Mouse (Mus musculus) embryonic facial prominence, embryonic 11.5 days (tissue): Measurements from ENCODE around the gene Sptlc2. TPM values are rescaled to one million over a fixed set of nuclear protein-coding genes. Genes with fewer than 3 reads are reported as not detected.

ENCODE experiments used
- ATAC-seq: fragments of 200-750 bp; cut with Nextera tagmentation; replicated peaks from 2 replicates; pipeline ENCODE4 v1.8.0; 2017; ENCODE audit warnings: low read depth; ENCODE audit not compliant: insufficient number of reproducible peaks, low FRiP score, low TSS enrichment
- DNase-seq: peaks from one replicate; pipeline ENCODE4 v3.0.0-alpha.2; 2015; ENCODE audit warnings: low spot score
- H3K27ac ChIP-seq: fragments of 300-500 bp; sonication (generic); replicated peaks from 2 replicates; pipeline ENCODE4 v1.5.1; 2014; ENCODE audit warnings: mild to moderate bottlenecking, low read depth, low read length, control low read depth
- H3K27me3 ChIP-seq: fragments of 300-500 bp; sonication (generic); 2 replicates; pipeline ENCODE4 v1.6.1; 2014; ENCODE audit warnings: mild to moderate bottlenecking, low read length, moderate library complexity, mixed read lengths; ENCODE audit not compliant: control insufficient read depth, insufficient read depth
- H3K36me3 ChIP-seq: fragments of 300-500 bp; sonication (generic); replicated peaks from 2 replicates; pipeline ENCODE4 v1.6.1; 2014; ENCODE audit warnings: low read depth, mild to moderate bottlenecking, low read length, moderate library complexity, mixed read lengths; ENCODE audit not compliant: control insufficient read depth, insufficient read depth
- H3K4me1 ChIP-seq: fragments of 300-500 bp; sonication (generic); 2 replicates; pipeline ENCODE4 v1.6.1; 2014; ENCODE audit warnings: low read length, mixed read lengths; ENCODE audit not compliant: control insufficient read depth, insufficient read depth
- H3K4me2 ChIP-seq: fragments of 300-500 bp; sonication (generic); 2 replicates; pipeline ENCODE4 v1.6.1; 2014; ENCODE audit warnings: low read depth, mild to moderate bottlenecking, control low read depth, low read length, moderate library complexity
- H3K4me3 ChIP-seq: fragments of 300-500 bp; sonication (generic); 2 replicates; pipeline ENCODE4 v1.5.1; 2014; ENCODE audit warnings: low read depth, low read length, control low read depth
- H3K9ac ChIP-seq: fragments of 300-500 bp; sonication (generic); replicated peaks from 2 replicates; pipeline ENCODE4 v1.6.1; 2014; ENCODE audit warnings: mild to moderate bottlenecking, control low read depth, low read length
- H3K9me3 ChIP-seq: fragments of 300-500 bp; sonication (generic); replicated peaks from 2 replicates; pipeline ENCODE4 v1.6.1; 2016; ENCODE audit warnings: mild to moderate bottlenecking, low read length, inconsistent platforms, mixed read lengths; ENCODE audit not compliant: control insufficient read depth
- WGBS: fragments of 180-500 bp; shearing (Covaris S2); extraction: QIAGEN DNeasy Blood & Tissue Kit; methylation state at CpG from one replicate; pipeline ENCODE4 v1.1.7; 2014; 5-methylcytosine and 5-hydroxymethylcytosine counted together
- polyA plus RNA-seq: library from polyadenylated mRNA; unstranded; fragments of >200 nt; fragmentation: Nextera tagmentation; extraction: Ambion mirVana; gene quantifications from 2 replicates; pipeline ENCODE4 v1.2.1, GENCODE M21; 2014

Sptlc2 gene
- polyA plus RNA-seq, 1 experiment from 2014 or later, result 65.0 TPM

GRCm38 (mm10) chr12:87405721-87406120, 17.6 kb upstream of the Sptlc2 start:
- Histone ChIP-seq H3K27me3 (no peaks in the 10 kb centered on the region), H3K9me3 (no peaks in the 10 kb centered on the region), H3K27ac (no peak overlapping the region), H3K4me3 (no peak overlapping the region), H3K36me3 (no peaks in the 10 kb centered on the region), H3K4me2 (no peak overlapping the region), H3K4me1 (no peaks in the 10 kb centered on the region), H3K9ac (no peak overlapping the region)
- WGBS, result 79% methylated on average over 3 of the region's 3 CpGs
- ATAC-seq (no peak), DNase-seq (no peak)

- WGBS, result 89% methylated on average over 4 of the region's 4 CpGs
Observed at GRCm38 (mm10) chr12:87405165-87405564, 17.0 kb upstream of the Sptlc2 start.

GRCm38 (mm10) chr12:87401883-87402282, 13.7 kb upstream of the Sptlc2 start:
- Histone ChIP-seq H3K4me1 (no peaks in the 10 kb centered on the region), H3K4me3 (no peak overlapping the region), H3K9me3 (no peaks in the 10 kb centered on the region), H3K27me3 (no peaks in the 10 kb centered on the region), H3K27ac (no peak overlapping the region), H3K4me2 (no peak overlapping the region), H3K36me3 (no peaks in the 10 kb centered on the region), H3K9ac (no peak overlapping the region)
- DNase-seq, result peak; percentile 33
- 55% methylated on average over 6 of the region's 6 CpGs for WGBS
- ATAC-seq, result no peak

More at GRCm38 (mm10) chr12:87405165-87405564, 17.0 kb upstream of the Sptlc2 start:
- ATAC-seq (no peak), DNase-seq (no peak)
- no peaks in the 10 kb centered on the region for H3K4me1 ChIP-seq
- H3K9ac ChIP-seq, result no peak overlapping the region
- H3K36me3 ChIP-seq, result no peaks in the 10 kb centered on the region
- H3K27ac ChIP-seq, result no peak overlapping the region
- no peak overlapping the region for H3K4me2 ChIP-seq
- H3K4me3 ChIP-seq, result no peak overlapping the region
- no peaks in the 10 kb centered on the region for H3K27me3 ChIP-seq
- H3K9me3 ChIP-seq, result no peaks in the 10 kb centered on the region

GRCm38 (mm10) chr12:87399119-87399819, 11.1 kb upstream of the Sptlc2 start:
- WGBS, result 80% methylated on average over 10 of the region's 10 CpGs
- ATAC-seq, result no peak
- no peaks in the 10 kb centered on the region for H3K27me3 ChIP-seq

GRCm38 (mm10) chr12:87397811-87398417, 9.8 kb upstream of the Sptlc2 start:
- no peak for ATAC-seq
- H3K27ac ChIP-seq, result no peak overlapping the region
- no peak for DNase-seq
- H3K27me3 ChIP-seq, result no peaks in the 10 kb centered on the region
- H3K4me2 ChIP-seq, result no peak overlapping the region
- no peak overlapping the region for H3K4me3 ChIP-seq
- no peaks in the 10 kb centered on the region for H3K36me3 ChIP-seq
- no peaks in the 10 kb centered on the region for H3K9me3 ChIP-seq
- no peak overlapping the region for H3K9ac ChIP-seq
- no peaks in the 10 kb centered on the region for H3K4me1 ChIP-seq
- WGBS, result 69% methylated on average over 4 of the region's 4 CpGs

More at GRCm38 (mm10) chr12:87399119-87399819, 11.1 kb upstream of the Sptlc2 start:
- no peaks in the 10 kb centered on the region for H3K9me3 ChIP-seq
- H3K4me3 ChIP-seq, result no peak overlapping the region
- H3K36me3 ChIP-seq, result no peaks in the 10 kb centered on the region
- no peaks in the 10 kb centered on the region for H3K4me1 ChIP-seq
- no peak for DNase-seq
- H3K27ac ChIP-seq, result no peak overlapping the region
- H3K9ac ChIP-seq, result no peak overlapping the region
- no peak overlapping the region for H3K4me2 ChIP-seq

- Histone ChIP-seq H3K9me3 (no peaks in the 10 kb centered on the region), H3K9ac (no peak overlapping the region), H3K27me3 (no peaks in the 10 kb centered on the region), H3K27ac (no peak overlapping the region), H3K36me3 (no peaks in the 10 kb centered on the region), H3K4me2 (no peak overlapping the region), H3K4me3 (no peak overlapping the region), H3K4me1 (no peaks in the 10 kb centered on the region)
- no peak for ATAC-seq
- WGBS, result 89% methylated on average over 4 of the region's 4 CpGs
- DNase-seq, result no peak
Observed at GRCm38 (mm10) chr12:87397126-87397525, 9.0 kb upstream of the Sptlc2 start.

GRCm38 (mm10) chr12:87394316-87394715, 6.2 kb upstream of the Sptlc2 start:
- no peak for DNase-seq
- Histone ChIP-seq H3K4me1 (no peaks in the 10 kb centered on the region), H3K27me3 (no peaks in the 10 kb centered on the region), H3K4me3 (no peak overlapping the region), H3K36me3 (no peaks in the 10 kb centered on the region), H3K27ac (no peak overlapping the region), H3K4me2 (no peak overlapping the region), H3K9ac (no peak overlapping the region), H3K9me3 (no peaks in the 10 kb centered on the region)
- 88% methylated on average over 6 of the region's 6 CpGs for WGBS
- no peak for ATAC-seq

GRCm38 (mm10) chr12:87393447-87394145, 5.4 kb upstream of the Sptlc2 start:
- no peak for ATAC-seq
- H3K9me3 ChIP-seq, result no peaks in the 10 kb centered on the region
- no peak overlapping the region for H3K4me3 ChIP-seq
- H3K4me2 ChIP-seq, result no peak overlapping the region
- DNase-seq, result no peak
- no peaks in the 10 kb centered on the region for H3K36me3 ChIP-seq
- H3K27me3 ChIP-seq, result no peaks in the 10 kb centered on the region
- WGBS, result 82% methylated on average over 4 of the region's 4 CpGs
- H3K27ac ChIP-seq, result no peak overlapping the region
- no peak overlapping the region for H3K9ac ChIP-seq
- H3K4me1 ChIP-seq, result no peaks in the 10 kb centered on the region
